Mouse (Mus musculus): ENCODE measurements around the gene Lrpprc.

Lrpprc gene

DNA sequence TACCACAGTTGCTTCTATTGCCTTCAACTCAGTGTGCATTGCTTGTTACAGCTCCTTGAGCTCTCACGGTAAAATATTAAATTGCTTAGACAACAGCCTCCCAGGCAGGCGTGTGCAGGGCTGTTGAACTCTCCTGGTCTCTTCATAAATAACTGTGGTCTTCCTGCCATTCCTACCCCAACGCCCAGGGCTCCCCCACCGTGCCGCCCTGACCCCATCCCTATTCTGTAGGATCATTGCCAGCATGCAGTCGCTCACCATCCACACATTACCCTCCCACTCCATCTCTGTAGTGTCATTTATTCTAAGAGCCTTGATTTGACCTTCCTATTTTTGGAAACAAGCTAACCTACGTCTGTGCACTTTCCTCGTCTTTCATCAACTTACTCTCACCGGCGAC lies 125.5 kb downstream of the Lrpprc start:
- DNase-seq: no peak

DNA sequence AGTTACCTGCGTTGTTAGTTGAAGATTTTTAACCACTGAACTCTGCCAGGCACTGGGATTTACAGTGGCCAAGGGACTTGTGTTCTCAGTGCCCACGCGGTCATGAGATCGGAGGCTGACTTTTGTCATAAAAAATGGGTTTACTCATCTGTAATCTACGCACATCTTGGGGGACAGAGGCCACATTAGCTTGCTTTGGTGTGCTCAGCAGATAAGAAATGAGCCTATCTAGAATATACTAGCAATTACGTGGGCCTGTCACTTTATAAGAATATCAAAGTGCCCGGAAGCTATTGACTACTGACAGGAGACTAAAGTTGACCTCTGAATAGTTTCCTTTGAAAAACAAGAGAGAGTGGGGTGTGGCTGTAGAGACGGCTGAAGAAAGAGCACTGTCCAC lies 131.6 kb downstream of the Lrpprc start:
- DNase-seq: no peak

DNA sequence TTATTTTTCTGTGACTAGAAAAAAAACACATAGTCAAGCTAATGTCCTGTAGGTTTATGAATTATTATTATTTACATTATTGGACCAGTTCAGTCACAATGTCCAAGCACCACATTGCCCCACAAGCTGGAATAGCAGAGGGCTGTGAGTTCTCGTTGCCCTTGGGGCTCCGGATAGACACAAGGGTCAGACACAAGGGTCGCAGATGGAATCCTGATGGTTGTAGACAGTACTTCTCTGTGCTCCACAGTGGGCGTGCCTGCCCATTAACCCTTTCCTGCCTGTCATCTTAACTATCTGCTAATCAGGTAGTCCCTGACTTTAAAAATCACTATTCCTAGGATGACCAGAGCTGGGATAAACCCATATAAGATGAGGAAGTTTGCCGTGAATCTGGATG lies 132.4 kb downstream of the Lrpprc start:
- no peak for DNase-seq

DNA sequence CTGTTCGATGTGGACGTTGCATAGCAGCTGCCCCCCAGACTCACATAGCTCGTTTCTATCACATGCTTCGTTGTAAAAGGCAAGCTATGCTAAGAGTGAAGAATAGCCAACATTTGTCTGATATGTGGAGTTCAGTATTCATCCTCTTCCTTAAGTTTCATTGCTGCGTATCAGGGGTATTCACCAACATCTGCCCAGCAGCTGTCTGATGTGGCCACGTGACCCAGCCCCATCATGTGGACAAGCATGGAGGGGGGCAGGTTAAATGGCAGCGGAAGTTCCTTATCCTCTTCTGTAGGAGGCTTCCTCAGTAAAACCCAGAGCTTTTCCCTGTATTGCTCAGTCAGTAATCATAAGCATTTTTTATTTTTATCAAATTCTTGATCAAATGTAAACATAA lies 132.8 kb downstream of the Lrpprc start:
- no peak for DNase-seq

GRCm38 (mm10) chr17:84657422-84657732 lies 133.2 kb downstream of the Lrpprc start:
- DNase-seq: no peak

- DNase-seq: no peak
Observed at GRCm38 (mm10) chr17:84656653-84657421, 133.8 kb downstream of the Lrpprc start.

DNA sequence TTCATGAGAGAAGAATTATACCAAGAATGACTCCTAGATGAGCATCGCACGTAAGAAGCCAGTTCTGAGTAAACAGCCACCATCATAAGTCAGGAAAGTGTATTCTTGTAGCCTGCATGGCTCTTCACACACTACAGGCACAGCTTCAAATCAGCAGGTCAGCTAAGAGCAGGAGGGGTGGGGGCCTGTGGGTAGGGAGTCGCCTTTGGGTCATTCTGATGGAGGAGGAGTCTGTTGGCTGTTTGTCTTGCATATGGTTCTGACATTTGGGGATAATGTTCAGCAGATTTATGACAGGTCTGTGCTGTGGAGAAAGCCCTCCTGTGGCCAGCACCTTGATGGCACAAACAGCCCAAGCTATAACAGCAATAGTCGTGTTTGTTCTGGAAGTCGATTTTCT lies 134.4 kb downstream of the Lrpprc start:
- DNase-seq: no peak
